In the genomic region with DNA sequence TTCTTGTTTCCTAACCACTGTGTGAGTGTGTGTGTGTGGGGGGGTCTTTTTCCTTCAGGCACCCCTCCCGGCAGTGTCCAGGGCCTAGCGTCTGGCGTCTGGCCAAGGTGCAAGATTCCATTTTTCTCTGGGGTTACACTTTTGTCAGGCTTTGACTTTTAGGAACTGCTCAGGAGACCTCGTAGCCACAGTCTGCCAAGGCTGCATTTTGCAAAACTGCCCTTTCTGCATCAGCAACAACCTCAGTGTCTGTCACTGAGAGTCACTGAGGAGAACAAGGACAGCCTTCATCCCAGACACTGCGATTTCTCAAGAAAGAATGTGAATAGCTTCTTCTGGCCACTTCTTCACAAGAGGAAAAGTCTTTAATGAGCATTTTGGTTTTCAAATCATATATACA, we compare ENCODE assay signal across 12 mouse cellular contexts. TPM values are rescaled to one million over a fixed set of nuclear protein-coding genes. Genes with fewer than 3 reads are reported as not detected.
DNase-seq lines count a peak whose midpoint lies in the region; ATAC-seq and TF ChIP-seq lines count a peak whose summit lies in the region.
"Had no signal": no experiment of that assay in that cellular context is flagged by ENCODE, and none has a peak within 500 bp of the region (broad histone marks: within the 10 kb centered on the region; RNA-seq: fewer than 3 reads in every experiment).

No protein-coding gene starts in this region.

- ATAC-seq in lung, embryonic 14.5 days (ENCODE audit: insufficient read depth): peak; percentile 45; the same call in 1 of the 2 replicates
- no peak for ATAC-seq in intestine, embryonic 14.5 days (replicated peaks; ENCODE audit: low FRiP score, low TSS enrichment, low read depth)
- no peak for ATAC-seq in stomach, embryonic 14.5 days (ENCODE audit: insufficient number of reproducible peaks, insufficient read depth, low FRiP score, low read depth)
- ATAC-seq: Patski had no signal

- no peak overlapping the region; the same call in 1 of the 2 replicates for H3K4me2 ChIP-seq in lung, embryonic 14.5 days
- no peak overlapping the region for H3K4me2 ChIP-seq in intestine, embryonic 14.5 days (ENCODE audit: low read length)
- H3K4me2 ChIP-seq in stomach, embryonic 14.5 days (replicated peaks; ENCODE audit: low read depth, low read length): no peak overlapping the region
- H3K4me2 ChIP-seq: embryonic facial prominence, embryonic 13.5 days had no signal

- H3K4me1 ChIP-seq in lung, embryonic 14.5 days (ENCODE audit: insufficient read depth): peaks cover 41% of the 10 kb centered on the region
- peaks cover 10% of the 10 kb centered on the region for H3K4me1 ChIP-seq in intestine, embryonic 14.5 days (replicated peaks; ENCODE audit: control insufficient read depth, insufficient read depth, low read length)
- peaks cover 26% of the 10 kb centered on the region for H3K4me1 ChIP-seq in stomach, embryonic 14.5 days (ENCODE audit: control insufficient read depth, insufficient read depth, low read length)

- no peaks in the 10 kb centered on the region for H3K9me3 ChIP-seq in lung, embryonic 14.5 days (ENCODE audit: low read depth, low read length)
- no peaks in the 10 kb centered on the region for H3K9me3 ChIP-seq in intestine, embryonic 14.5 days (ENCODE audit: control insufficient read depth, low read length)
- H3K9me3 ChIP-seq in stomach, embryonic 14.5 days (ENCODE audit: control insufficient read depth, low read depth, low read length): no peaks in the 10 kb centered on the region
- H3K9me3 ChIP-seq: embryonic facial prominence, embryonic 13.5 days had no signal

- no peak overlapping the region for H3K4me3 ChIP-seq in lung, embryonic 14.5 days (ENCODE audit: low read depth, low read length)
- no peak overlapping the region for H3K4me3 ChIP-seq in intestine, embryonic 14.5 days (ENCODE audit: low read depth, low read length)
- H3K4me3 ChIP-seq in stomach, embryonic 14.5 days (ENCODE audit: low read depth, low read length): no peak overlapping the region
- H3K4me3 ChIP-seq: embryonic facial prominence, embryonic 13.5 days had no signal

- DNase-seq in heart, adult 11 months: peak; percentile 93
- DNase-seq in heart, adult 8-10 months (ENCODE audit: low spot score): no peak
- peak; percentile 75 for DNase-seq in lung, embryonic 14.5 days
- no peak for DNase-seq in lung, postnatal 25 days (ENCODE audit: low spot score)
- DNase-seq in intestine, embryonic 14.5 days (ENCODE audit: low spot score): no peak
- no peak for DNase-seq in right cerebral cortex, postnatal 36 days (ENCODE audit: low spot score in 2 of 2)
- DNase-seq in urinary bladder, adult 18-20 months (ENCODE audit: low spot score in 2 of 2): no peak
- DNase-seq: cerebellum, adult 11 months; left cerebral cortex, postnatal 4 days had no signal

- TF ChIP-seq CTCF in lung, embryonic 14.5 days (IDR thresholded peaks at IDR 0.05; ENCODE audit: low read depth): no peak

- H3K9ac ChIP-seq in lung, embryonic 14.5 days: no peak overlapping the region
- no peak overlapping the region for H3K9ac ChIP-seq in intestine, embryonic 14.5 days (ENCODE audit: low read length)
- no peak overlapping the region; the same call in 1 of the 2 replicates for H3K9ac ChIP-seq in stomach, embryonic 14.5 days (replicated peaks; ENCODE audit: low read depth, low read length)
- H3K9ac ChIP-seq: embryonic facial prominence, embryonic 13.5 days had no signal

- H3K36me3 ChIP-seq in lung, embryonic 14.5 days (ENCODE audit: insufficient read depth): no peaks in the 10 kb centered on the region
- H3K36me3 ChIP-seq in intestine, embryonic 14.5 days (ENCODE audit: control insufficient read depth, insufficient read depth, low read length): no peaks in the 10 kb centered on the region
- H3K36me3 ChIP-seq in stomach, embryonic 14.5 days (ENCODE audit: control insufficient read depth, insufficient read depth, low read length): no peaks in the 10 kb centered on the region
- H3K36me3 ChIP-seq: embryonic facial prominence, embryonic 13.5 days had no signal

- H3K27me3 ChIP-seq in lung, embryonic 14.5 days (ENCODE audit: insufficient read depth, low read length): no peaks in the 10 kb centered on the region
- no peaks in the 10 kb centered on the region for H3K27me3 ChIP-seq in intestine, embryonic 14.5 days (replicated peaks; ENCODE audit: control insufficient read depth, insufficient read depth, low read length)
- no peaks in the 10 kb centered on the region for H3K27me3 ChIP-seq in stomach, embryonic 14.5 days (ENCODE audit: control insufficient read depth, insufficient read depth, low read length)
- H3K27me3 ChIP-seq: embryonic facial prominence, embryonic 13.5 days; Patski had no signal

- H3K27ac ChIP-seq in lung, embryonic 14.5 days (ENCODE audit: low read depth): peak overlapping the region; percentile 80
- H3K27ac ChIP-seq in intestine, embryonic 14.5 days (ENCODE audit: low read depth): 0 out of 2 replicates have a peak overlapping the region, but pooled peaks have one; percentile 27
- H3K27ac ChIP-seq in stomach, embryonic 14.5 days (ENCODE audit: low read length): peak overlapping the region; percentile 33; the same call in 1 of the 2 replicates
- H3K27ac ChIP-seq: embryonic facial prominence, embryonic 13.5 days had no signal

- 24% methylated on average over 5 of the region's 5 CpGs for WGBS in lung, embryonic 14.5 days
- 36% methylated on average over 5 of the region's 5 CpGs for WGBS in intestine, embryonic 14.5 days
- WGBS in stomach, embryonic 14.5 days: 42% methylated on average over 5 of the region's 5 CpGs

RNA-seq across cellular contexts. Expression of gene Rock2, which starts 17.6 kb away (rescaled TPM):
- 10 to 100 TPM; 71.9 to 88.8 (median 84.0) TPM for total RNA-seq in heart, adult 8-10 months (2022)
- polyA plus RNA-seq in lung, embryonic 14.5 days (2014; fragmentation: Nextera tagmentation; extraction: Ambion mirVana): 22.6 and 23.2 TPM in 2 replicates
- polyA plus RNA-seq in intestine, embryonic 14.5 days (2014; fragmentation: Nextera tagmentation; extraction: Ambion mirVana): 20.1 and 20.7 TPM in 2 replicates
- polyA plus RNA-seq in stomach, embryonic 14.5 days (2014; fragmentation: Nextera tagmentation; extraction: Ambion mirVana): 25.5 and 25.8 TPM in 2 replicates

Comparison
In these comparisons a context has a peak if more than half of its experiments do, and no peak if none do; other contexts are left out.
1. DNase-seq: peak in heart, adult 11 months (single experiment) and lung, embryonic 14.5 days (single experiment); none in heart, adult 8-10 months (single experiment), lung, postnatal 25 days (single experiment), intestine, embryonic 14.5 days (single experiment), right cerebral cortex, postnatal 36 days (0 of 2) and urinary bladder, adult 18-20 months (0 of 2).
2. H3K27ac ChIP-seq: peak in every context shown above with its lines; median percentile 80 in lung, embryonic 14.5 days; 33 in stomach, embryonic 14.5 days; 27 in intestine, embryonic 14.5 days.